8 mouse cellular contexts compared by ENCODE assay signal in genomic region chr6:93273917-93274513, GRCm38 (mm10).
DNase-seq lines count a peak whose midpoint lies in the region; ATAC-seq and TF ChIP-seq lines count a peak whose summit lies in the region.

No protein-coding gene starts in this region.

- DNase-seq in gastrocnemius, adult 2 months: peak; percentile 36
- no peak for DNase-seq in gastrocnemius, adult 8-10 months (ENCODE audit: low spot score in 2 of 2)
- DNase-seq in embryo, embryonic 11 days: peak; percentile 49
- peak; percentile 72 for DNase-seq in lung, postnatal 0 days (ENCODE audit: low spot score)
- DNase-seq in thymus, postnatal 25 days: no peak
- DNase-seq in spleen, postnatal 14 days (ENCODE audit: low spot score in 2 of 2): no peak

- ATAC-seq in heart, embryonic 14.5 days (ENCODE audit: insufficient number of reproducible peaks, insufficient read depth, low FRiP score, low read depth): peak; percentile 55
- peak; percentile 73 for ATAC-seq in lung, postnatal 0 days
- ATAC-seq in neural tube, embryonic 15.5 days (ENCODE audit: low FRiP score): no peak

- no peaks in the 10 kb centered on the region for H3K36me3 ChIP-seq in heart, embryonic 14.5 days (ENCODE audit: control insufficient read depth, insufficient read depth, low read length)
- H3K36me3 ChIP-seq in lung, postnatal 0 days (ENCODE audit: insufficient read depth, low read length): no peaks in the 10 kb centered on the region
- no peaks in the 10 kb centered on the region for H3K36me3 ChIP-seq in neural tube, embryonic 15.5 days

- H3K4me2 ChIP-seq in heart, embryonic 14.5 days (ENCODE audit: low read length): no peak overlapping the region
- H3K4me2 ChIP-seq in lung, postnatal 0 days (replicated peaks; ENCODE audit: low read depth, low read length): no peak overlapping the region
- H3K4me2 ChIP-seq in neural tube, embryonic 15.5 days: no peak overlapping the region

- no peaks in the 10 kb centered on the region for H3K9me3 ChIP-seq in heart, embryonic 14.5 days (ENCODE audit: control insufficient read depth, low read length)
- H3K9me3 ChIP-seq in lung, postnatal 0 days (ENCODE audit: low read length): no peaks in the 10 kb centered on the region
- H3K9me3 ChIP-seq in neural tube, embryonic 15.5 days (replicated peaks): no peaks in the 10 kb centered on the region; the same call in 1 of the 2 replicates

- peak overlapping the region; percentile 57 for H3K27ac ChIP-seq in gastrocnemius, adult 2 months
- H3K27ac ChIP-seq in heart, embryonic 14.5 days (replicated peaks in 1 of 2; ENCODE audit: control insufficient read depth in 1 of 2, insufficient read depth in 1 of 2, low read depth in 2 of 2, low read length in 2 of 2): peak overlapping the region; percentile 44 to 51; a peak in 3 of 4 replicates
- no peak overlapping the region for H3K27ac ChIP-seq in lung, postnatal 0 days (ENCODE audit: low read length)
- H3K27ac ChIP-seq in neural tube, embryonic 15.5 days (replicated peaks): no peak overlapping the region

- H3K27me3 ChIP-seq in heart, embryonic 14.5 days (ENCODE audit: control insufficient read depth, insufficient read depth, low read length): no peaks in the 10 kb centered on the region
- H3K27me3 ChIP-seq in lung, postnatal 0 days (replicated peaks; ENCODE audit: insufficient read depth, low read length): no peaks in the 10 kb centered on the region
- no peaks in the 10 kb centered on the region for H3K27me3 ChIP-seq in neural tube, embryonic 15.5 days (replicated peaks)

- H3K4me3 ChIP-seq in gastrocnemius, adult 2 months: no peak overlapping the region
- no peak overlapping the region for H3K4me3 ChIP-seq in heart, embryonic 14.5 days (ENCODE audit: control insufficient read depth in 1 of 2, insufficient read depth in 1 of 2, low read depth in 1 of 2, low read length in 2 of 2)
- H3K4me3 ChIP-seq in lung, postnatal 0 days (ENCODE audit: low read depth, low read length): no peak overlapping the region
- no peak overlapping the region for H3K4me3 ChIP-seq in neural tube, embryonic 15.5 days (replicated peaks)

- 0 out of 2 replicates have a peak, but pooled peaks have one; percentile 31 for TF ChIP-seq EP300 in lung, postnatal 0 days (IDR thresholded peaks at IDR 0.05)

- H3K4me1 ChIP-seq in heart, embryonic 14.5 days (ENCODE audit: control insufficient read depth in 2 of 2, insufficient read depth in 2 of 2, low read length in 2 of 2): peaks cover 2 to 3% of the 10 kb centered on the region in 2 experiments; a peak in 2 of 4 replicates
- no peaks in the 10 kb centered on the region for H3K4me1 ChIP-seq in lung, postnatal 0 days (ENCODE audit: insufficient read depth, low read depth, low read length)
- H3K4me1 ChIP-seq in neural tube, embryonic 15.5 days: no peaks in the 10 kb centered on the region

- WGBS in heart, embryonic 14.5 days: 30% methylated on average over 12 of the region's 12 CpGs
- 13% methylated on average over 12 of the region's 12 CpGs for WGBS in lung, postnatal 0 days
- 82% methylated on average over 12 of the region's 12 CpGs for WGBS in neural tube, embryonic 15.5 days

- H3K9ac ChIP-seq in heart, embryonic 14.5 days (ENCODE audit: low read length): no peak overlapping the region
- H3K9ac ChIP-seq in lung, postnatal 0 days (replicated peaks; ENCODE audit: low read depth): no peak overlapping the region
- no peak overlapping the region for H3K9ac ChIP-seq in neural tube, embryonic 15.5 days (replicated peaks)

- no peak for TF ChIP-seq CTCF in gastrocnemius, adult 2 months (IDR thresholded peaks at IDR 0.05)
- no peak for TF ChIP-seq CTCF in lung, postnatal 0 days (IDR thresholded peaks at IDR 0.05)

- intact Hi-C loops in gastrocnemius, adult 2 months (cut with DNase I): loop anchor here (10.0 kb wide), 1 partner anchor 489 kb away; no protein-coding TSS in a partner anchor

Comparison
In these comparisons a context has a peak if more than half of its experiments do, and no peak if none do; other contexts are left out.
1. DNase-seq: peak in gastrocnemius, adult 2 months (single experiment), embryo, embryonic 11 days (single experiment) and lung, postnatal 0 days (single experiment); none in gastrocnemius, adult 8-10 months (0 of 2), thymus, postnatal 25 days (single experiment) and spleen, postnatal 14 days (0 of 2).
2. H3K27ac ChIP-seq: peak in gastrocnemius, adult 2 months (single experiment) and heart, embryonic 14.5 days (2 of 2); none in lung, postnatal 0 days (single experiment) and neural tube, embryonic 15.5 days (single experiment).